Mouse (Mus musculus): ENCODE results near the gene Litaf. TPM values are rescaled to one million over a fixed set of nuclear protein-coding genes. Genes with fewer than 3 reads are reported as not detected.

Litaf gene
- total RNA-seq, 1 experiment from 2014 or later, result 36.9 TPM

DNA sequence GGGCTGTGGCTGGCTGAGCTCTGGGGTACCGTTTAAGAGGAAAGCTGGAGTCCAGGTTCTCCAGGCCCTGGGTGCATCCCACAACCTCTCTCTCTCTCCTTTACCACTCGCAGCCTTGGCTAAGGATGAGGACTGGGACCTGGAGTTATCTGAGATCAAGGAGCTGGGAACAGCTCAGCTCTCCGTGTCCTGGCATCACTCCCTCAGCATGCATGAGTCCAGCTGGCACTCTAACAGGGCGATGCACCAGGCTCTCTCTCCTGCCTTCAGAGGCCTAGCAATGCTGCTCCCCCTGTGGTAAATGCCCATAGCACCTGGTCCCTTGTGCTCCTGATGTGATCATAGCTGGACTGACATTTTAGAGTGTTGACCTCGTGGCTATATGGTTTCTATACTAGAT, 5.2 kb upstream of the Litaf start:
- no peak for ATAC-seq (replicated peaks in 1 of 2; ENCODE audit: insufficient read depth in 1 of 2, low FRiP score in 2 of 2, low TSS enrichment in 1 of 2, low read depth in 1 of 2, poor library complexity in 2 of 2, severe bottlenecking in 2 of 2)

DNA sequence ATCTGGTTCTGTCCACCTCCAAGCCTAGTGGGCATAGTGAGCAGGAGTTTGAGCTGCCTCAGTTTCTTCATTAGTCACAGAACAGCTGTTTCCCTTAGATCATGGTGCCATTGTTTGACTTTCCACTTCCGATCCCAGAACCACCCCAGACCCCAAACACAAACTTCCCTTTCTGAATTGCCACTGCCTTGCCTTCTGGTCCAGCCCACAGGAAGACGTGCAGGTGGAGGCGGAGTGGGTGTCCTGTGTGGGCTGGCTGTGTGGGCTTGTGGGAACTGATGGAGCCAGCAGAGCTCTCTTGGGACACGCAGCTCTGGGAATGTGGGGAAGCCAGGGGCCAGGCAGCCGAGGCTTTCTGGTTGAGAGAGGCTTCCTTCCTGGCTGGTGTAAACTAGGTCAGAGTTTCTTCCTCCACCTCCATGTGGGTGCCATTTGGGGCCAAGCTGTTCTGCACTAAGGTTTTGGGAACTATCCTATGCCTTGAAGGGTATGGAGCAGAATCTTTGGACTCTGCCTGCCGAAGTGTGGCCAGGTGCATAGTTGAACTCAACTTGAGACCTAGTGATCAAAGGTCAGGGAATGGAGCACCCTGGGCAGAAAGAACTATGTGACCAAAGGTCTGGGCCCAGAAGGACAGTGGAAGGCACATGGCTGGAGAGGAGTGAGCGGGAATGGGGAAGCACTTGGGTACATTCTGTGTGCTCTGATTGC, 3.9 kb upstream of the Litaf start:
- ATAC-seq (replicated peaks in 1 of 2; ENCODE audit: insufficient read depth in 1 of 2, low FRiP score in 2 of 2, low TSS enrichment in 1 of 2, low read depth in 1 of 2, poor library complexity in 2 of 2, severe bottlenecking in 2 of 2), result peak; percentile 47 to 49

DNA sequence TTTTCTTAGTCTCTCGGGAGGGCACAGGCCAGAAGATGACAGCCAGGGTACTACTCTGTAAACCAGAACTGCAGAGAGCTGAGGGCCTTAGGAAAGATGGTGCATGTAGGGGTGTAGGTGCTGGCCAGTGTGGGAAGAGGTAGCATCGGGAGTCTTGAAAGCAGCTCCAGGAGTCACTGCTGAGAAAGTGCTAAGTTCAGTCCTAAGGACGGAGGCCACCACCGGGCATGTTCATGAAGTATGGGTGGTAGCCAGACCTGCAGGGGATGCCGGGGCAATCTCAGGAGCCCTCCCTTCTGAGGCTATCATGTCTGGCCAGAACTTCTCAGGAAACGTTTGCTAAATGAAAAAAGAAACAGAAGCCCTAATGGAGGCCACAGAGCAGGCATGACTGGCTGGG, 3.3 kb upstream of the Litaf start:
- no peak for ATAC-seq (replicated peaks in 1 of 2; ENCODE audit: insufficient read depth in 1 of 2, low FRiP score in 2 of 2, low TSS enrichment in 1 of 2, low read depth in 1 of 2, poor library complexity in 2 of 2, severe bottlenecking in 2 of 2)

DNA sequence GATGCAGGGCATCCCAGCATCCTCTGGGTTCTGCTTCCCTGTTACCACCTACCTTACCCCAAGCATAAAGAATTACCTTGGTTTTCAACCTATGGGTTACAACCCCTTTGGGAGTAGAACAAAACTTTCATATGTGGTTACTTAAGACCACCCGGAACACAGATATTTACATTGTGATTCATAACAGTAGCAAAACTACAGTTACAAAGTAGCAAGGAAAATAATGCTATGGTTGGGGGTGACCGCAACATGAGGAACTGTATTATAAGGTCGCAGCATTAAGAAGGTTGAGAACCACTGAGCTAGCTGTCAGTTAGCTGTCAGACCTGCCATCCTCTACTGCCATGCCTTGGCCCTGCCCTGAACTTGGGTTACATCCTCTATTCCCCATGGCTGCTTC, 2.7 kb upstream of the Litaf start:
- ATAC-seq (replicated peaks in 1 of 2; ENCODE audit: insufficient read depth in 1 of 2, low FRiP score in 2 of 2, low TSS enrichment in 1 of 2, low read depth in 1 of 2, poor library complexity in 2 of 2, severe bottlenecking in 2 of 2), result no peak

DNA sequence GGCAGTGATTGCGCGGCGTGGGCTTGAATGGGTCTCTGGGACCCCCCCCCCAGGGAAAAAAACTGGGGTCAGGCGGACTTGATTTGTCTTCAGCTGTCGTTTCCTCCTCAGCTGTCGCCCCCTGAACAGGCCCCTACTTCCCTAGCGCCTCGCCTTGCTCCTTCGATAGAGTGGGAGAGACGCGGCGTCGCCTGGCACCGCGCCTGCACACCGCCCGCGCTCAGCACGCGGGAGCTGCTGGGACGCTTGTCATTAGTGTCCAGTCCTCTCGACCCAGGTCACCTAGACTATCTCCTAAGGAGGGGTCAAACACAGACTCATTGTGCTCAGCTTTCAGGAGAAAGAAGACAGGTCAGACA, 855 bp upstream of the Litaf start:
- ATAC-seq (replicated peaks in 1 of 2; ENCODE audit: insufficient read depth in 1 of 2, low FRiP score in 2 of 2, low TSS enrichment in 1 of 2, low read depth in 1 of 2, poor library complexity in 2 of 2, severe bottlenecking in 2 of 2), result no peak

DNA sequence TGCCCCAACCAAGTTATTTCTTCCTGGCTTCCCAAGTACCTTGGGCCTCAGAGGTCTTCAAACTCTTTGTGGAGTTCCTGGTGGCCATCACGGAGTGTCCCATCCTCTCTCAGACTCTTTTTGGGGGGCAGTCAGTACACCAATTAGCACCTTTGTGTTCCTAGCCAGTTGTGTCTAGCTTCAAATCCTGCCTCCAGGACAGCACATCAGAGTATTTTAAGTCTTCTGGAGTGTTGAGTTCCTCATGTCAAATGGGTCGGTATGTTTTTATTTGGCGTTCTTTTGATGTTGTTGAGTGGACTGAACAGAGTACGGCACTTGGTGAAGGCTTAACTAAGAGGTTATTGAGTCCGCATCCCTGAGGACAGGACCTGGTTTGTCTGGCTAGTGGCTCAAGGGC, 526 bp downstream of the Litaf start:
- ATAC-seq (replicated peaks in 1 of 2; ENCODE audit: insufficient read depth in 1 of 2, low FRiP score in 2 of 2, low TSS enrichment in 1 of 2, low read depth in 1 of 2, poor library complexity in 2 of 2, severe bottlenecking in 2 of 2), result no peak

DNA sequence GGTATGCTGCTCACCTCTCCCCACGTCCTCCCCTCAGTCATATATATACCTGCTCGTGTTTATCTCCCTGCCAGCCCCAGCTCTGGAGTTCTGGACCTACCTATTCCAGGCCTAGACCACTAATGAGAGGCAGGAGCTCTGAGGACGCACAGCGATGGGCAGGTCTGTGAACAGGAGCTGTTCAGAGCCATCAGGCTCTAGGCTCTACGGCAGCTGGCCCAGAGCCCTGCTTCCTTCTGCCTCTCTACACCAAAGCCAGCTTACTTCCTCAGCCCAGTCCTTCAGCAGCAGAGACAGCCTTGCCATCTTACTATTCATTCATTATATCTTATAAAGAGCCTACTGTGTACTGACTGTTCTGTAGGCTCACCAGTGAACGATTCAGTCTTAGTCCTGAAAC, 1.2 kb downstream of the Litaf start:
- ATAC-seq (replicated peaks in 1 of 2; ENCODE audit: insufficient read depth in 1 of 2, low FRiP score in 2 of 2, low TSS enrichment in 1 of 2, low read depth in 1 of 2, poor library complexity in 2 of 2, severe bottlenecking in 2 of 2), result no peak

DNA sequence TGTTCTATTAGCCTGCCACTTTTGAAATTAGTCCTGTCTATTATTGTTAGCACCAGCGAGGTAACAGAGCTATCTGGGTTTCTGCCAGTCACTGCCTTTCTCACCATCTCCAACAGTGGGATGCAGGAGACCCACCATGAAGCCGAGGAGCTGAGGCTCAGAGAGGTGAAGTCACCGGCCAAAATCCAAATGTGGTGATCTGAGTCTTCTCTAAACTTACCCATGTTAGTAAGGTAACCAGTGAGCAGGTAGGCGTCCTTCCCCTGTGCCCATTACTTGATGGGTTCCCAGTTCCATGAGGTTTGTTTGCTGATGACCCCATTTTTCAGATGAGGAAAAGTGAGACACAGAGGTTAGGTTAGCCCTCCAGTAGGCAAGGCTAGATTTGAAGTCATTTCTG, 1.6 kb downstream of the Litaf start:
- ATAC-seq (replicated peaks in 1 of 2; ENCODE audit: insufficient read depth in 1 of 2, low FRiP score in 2 of 2, low TSS enrichment in 1 of 2, low read depth in 1 of 2, poor library complexity in 2 of 2, severe bottlenecking in 2 of 2), result no peak

DNA sequence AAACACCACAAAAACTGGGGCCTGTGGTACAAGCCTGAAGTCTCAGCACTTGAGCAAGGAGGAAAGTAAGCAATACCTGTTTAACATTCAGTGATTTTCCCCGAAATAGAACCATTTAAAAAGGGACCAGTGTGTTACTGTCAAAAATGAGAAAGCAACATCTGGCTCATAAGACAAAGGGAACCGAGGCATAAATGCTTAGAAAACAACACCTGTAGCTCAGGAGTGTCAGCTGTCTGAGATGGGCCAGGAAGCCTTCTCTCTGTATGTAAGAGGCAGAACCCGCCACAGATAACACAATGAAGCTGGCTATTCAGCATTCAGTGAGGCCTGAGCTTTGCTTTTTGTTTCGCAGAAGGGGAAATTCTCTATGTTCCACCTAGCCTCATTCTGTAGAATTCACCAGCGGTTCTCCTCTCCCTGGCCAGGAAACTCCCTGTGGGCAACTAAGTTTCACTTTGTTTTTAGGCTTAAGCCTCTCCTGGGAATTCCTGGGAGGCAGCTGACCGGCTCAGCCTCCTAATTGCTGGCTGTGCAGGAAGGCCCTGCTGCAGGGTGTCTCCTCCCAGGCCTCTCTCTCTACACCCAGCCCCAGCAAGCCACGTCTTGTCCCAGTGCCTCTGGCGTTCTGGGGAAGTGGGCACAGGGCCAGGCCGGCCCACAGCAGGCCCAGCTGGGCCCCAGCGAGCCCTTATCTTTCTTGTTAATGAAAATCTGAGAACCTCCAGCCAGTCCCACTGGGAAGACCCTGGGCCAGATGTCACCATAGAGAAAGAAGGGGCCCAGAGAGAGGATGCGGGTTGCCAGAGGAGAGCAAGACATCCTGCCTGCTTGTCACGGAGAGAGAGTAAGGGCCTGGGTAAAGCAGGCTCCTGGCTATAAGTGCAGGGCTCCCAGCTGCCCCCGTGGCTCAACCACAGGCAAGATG, 2.9 kb downstream of the Litaf start:
- ATAC-seq (replicated peaks in 1 of 2; ENCODE audit: insufficient read depth in 1 of 2, low FRiP score in 2 of 2, low TSS enrichment in 1 of 2, low read depth in 1 of 2, poor library complexity in 2 of 2, severe bottlenecking in 2 of 2), result peak; percentile 31 to 34; a peak in 3 of 4 replicates

DNA sequence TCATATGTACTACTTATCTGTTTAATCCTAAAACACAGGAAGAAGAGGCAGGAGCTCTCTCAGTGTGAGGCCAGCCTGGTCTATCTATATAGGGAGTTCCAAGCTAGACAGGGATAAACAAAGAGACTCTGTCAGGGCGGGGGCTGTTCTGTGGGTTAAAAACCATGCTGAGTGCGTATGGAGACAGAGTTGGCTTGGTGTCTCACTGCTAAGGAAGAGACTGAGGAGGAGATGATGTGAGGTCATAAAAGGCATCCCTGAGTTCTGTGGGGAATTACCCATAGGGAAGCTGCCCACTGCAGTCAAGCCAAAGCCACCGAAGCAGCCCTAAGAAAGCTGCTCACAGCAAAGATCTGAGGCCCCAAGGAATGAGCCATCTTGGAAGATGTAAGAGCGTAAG, 5.3 kb downstream of the Litaf start, which contains the start of gene Snn:
TSS of gene Snn (plus strand) at position 301 of the 400 bp plus-strand sequence.
- ATAC-seq (replicated peaks in 1 of 2; ENCODE audit: insufficient read depth in 1 of 2, low FRiP score in 2 of 2, low TSS enrichment in 1 of 2, low read depth in 1 of 2, poor library complexity in 2 of 2, severe bottlenecking in 2 of 2), result no peak

DNA sequence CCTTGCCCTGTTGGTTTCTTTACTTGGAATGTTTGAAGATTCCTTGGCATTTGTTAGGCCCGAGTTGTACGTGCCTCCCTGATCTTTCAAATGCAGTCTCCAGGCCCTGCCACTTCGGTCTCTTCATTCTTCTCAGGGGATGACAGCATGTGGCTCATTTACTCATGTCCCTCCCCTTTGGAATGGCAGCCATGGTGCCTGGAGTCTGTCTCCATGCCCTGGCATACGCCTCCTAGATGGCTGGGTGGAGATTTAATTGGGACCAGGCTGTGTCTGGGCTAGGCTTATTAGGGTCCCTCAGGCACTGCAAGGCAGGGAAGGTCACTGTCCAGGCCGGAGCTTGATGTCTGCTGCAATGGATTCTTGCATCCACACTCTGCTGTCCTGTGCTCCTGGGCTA, 10.0 kb downstream of the Litaf start:
- no peak for ATAC-seq (replicated peaks in 1 of 2; ENCODE audit: insufficient read depth in 1 of 2, low FRiP score in 2 of 2, low TSS enrichment in 1 of 2, low read depth in 1 of 2, poor library complexity in 2 of 2, severe bottlenecking in 2 of 2)

DNA sequence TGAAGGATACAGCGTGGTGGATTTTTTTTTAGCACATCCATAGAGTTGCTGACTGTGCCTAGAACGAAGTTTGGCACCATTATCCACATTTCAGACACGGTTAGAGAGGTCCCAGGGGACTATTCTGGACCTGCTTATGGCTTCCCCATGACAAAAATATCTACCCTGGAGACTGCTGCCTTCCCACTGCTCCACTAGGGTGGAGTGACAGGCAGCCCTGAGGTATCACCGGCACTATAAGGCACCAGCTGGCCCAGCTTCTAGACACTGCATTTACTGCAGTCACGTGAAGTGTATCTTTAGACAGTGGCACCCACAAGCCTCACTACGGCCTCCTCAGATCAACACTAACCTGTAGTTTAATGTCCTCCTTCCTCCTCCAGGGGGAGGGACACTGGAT, 11.1 kb downstream of the Litaf start:
- ATAC-seq (replicated peaks in 1 of 2; ENCODE audit: insufficient read depth in 1 of 2, low FRiP score in 2 of 2, low TSS enrichment in 1 of 2, low read depth in 1 of 2, poor library complexity in 2 of 2, severe bottlenecking in 2 of 2), result no peak

DNA sequence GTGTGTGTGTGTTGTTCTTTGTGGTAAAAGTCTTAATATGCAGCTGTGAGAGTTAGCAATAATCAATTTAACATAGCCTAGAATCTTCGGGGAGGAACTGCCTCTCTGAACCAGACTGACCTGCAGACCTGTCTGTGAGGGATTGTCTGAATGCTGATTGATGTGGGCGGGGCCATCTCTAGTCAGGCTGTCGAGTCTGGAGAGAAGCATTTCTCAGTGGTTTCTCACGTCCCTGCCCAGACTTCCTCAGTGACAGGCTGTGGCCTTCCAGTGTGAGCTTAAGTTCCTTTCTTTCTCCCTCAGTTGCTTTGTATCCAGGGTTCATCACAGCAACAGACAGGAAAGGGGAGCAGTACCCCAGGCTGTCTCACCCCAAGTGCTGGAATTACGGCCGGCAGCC, 11.5 kb downstream of the Litaf start:
- ATAC-seq (replicated peaks in 1 of 2; ENCODE audit: insufficient read depth in 1 of 2, low FRiP score in 2 of 2, low TSS enrichment in 1 of 2, low read depth in 1 of 2, poor library complexity in 2 of 2, severe bottlenecking in 2 of 2), result peak; percentile 33 to 56; a peak in 3 of 4 replicates

DNA sequence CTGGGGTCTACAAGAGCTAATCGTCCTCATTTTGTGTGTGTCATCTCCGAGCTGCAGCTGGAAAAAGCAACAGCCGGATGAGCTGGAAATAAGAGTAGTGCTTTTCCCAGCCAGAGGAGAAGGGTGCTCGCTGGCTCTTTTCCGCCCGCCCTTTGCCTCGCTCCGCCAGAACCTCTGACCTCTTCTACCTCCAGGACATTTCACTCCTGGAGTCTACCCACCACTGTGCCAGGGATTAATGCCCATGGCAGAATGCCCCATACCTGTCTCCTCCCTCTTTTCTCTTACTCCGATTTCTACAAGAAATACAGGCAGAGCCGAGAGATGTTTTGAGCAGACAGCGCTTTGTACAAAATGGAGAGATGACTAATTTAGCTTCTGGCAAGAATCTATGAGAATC, 14.8 kb downstream of the Litaf start:
- ATAC-seq (replicated peaks in 1 of 2; ENCODE audit: insufficient read depth in 1 of 2, low FRiP score in 2 of 2, low TSS enrichment in 1 of 2, low read depth in 1 of 2, poor library complexity in 2 of 2, severe bottlenecking in 2 of 2), result no peak

DNA sequence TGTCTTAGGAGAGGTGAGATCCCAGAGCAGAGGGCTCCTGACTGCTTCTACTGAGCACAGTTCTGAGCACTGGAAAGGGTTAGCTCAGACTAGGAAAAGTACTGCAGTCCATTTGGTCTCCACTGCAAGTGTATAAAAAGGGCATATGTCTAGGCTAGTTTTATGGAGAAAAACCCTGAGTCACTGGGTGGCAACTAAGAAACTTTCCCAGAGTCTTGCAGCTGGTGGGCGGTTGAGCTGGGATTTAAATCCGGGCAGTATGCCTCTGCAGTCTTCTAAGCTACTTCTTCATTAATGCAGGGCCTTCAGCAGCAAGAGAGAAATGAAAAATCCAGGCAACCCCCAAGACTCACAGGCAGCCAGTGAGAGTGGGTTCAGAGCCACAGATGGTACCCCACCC, 15.7 kb downstream of the Litaf start:
- ATAC-seq (replicated peaks in 1 of 2; ENCODE audit: insufficient read depth in 1 of 2, low FRiP score in 2 of 2, low TSS enrichment in 1 of 2, low read depth in 1 of 2, poor library complexity in 2 of 2, severe bottlenecking in 2 of 2), result no peak

DNA sequence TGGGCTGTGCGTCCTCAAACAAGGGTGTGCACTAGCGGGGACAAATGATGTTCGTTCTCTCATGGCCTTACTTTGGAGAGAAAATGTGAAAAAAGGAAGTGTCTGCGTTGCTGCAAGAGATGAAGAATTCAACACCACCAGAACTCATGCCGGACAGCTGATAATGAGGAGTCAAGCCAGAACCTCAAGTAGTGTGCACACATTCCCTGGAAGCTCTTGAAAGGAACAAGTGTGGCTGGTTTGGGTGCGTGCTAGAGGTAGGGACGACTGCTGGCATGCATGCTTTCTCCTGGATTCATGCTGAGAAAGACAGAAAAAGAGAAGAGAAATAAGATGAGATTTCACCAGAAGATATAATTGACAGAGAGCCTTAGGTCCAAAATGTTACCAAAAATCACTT, 18.8 kb downstream of the Litaf start:
- ATAC-seq (replicated peaks in 1 of 2; ENCODE audit: insufficient read depth in 1 of 2, low FRiP score in 2 of 2, low TSS enrichment in 1 of 2, low read depth in 1 of 2, poor library complexity in 2 of 2, severe bottlenecking in 2 of 2), result no peak

DNA sequence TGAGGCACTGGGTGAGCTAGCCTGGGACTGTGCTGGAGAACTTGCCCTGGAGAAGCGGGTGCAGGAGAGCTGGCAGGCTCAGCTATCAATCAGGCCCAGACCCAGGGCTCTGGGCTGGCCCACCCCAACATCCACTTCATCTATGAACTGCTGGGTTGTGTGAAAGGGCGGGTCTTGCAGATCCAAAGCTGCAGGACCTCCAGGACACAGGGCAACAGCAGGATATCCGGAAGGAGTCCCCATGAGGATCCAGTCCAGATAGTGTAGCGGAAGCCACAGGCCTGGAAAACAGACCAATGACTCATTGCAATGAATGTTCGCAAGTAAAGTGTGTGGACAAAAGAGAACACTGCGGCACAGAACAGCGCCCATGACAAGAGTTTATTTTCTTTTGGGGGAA, 19.5 kb downstream of the Litaf start:
- ATAC-seq (replicated peaks in 1 of 2; ENCODE audit: insufficient read depth in 1 of 2, low FRiP score in 2 of 2, low TSS enrichment in 1 of 2, low read depth in 1 of 2, poor library complexity in 2 of 2, severe bottlenecking in 2 of 2), result no peak

DNA sequence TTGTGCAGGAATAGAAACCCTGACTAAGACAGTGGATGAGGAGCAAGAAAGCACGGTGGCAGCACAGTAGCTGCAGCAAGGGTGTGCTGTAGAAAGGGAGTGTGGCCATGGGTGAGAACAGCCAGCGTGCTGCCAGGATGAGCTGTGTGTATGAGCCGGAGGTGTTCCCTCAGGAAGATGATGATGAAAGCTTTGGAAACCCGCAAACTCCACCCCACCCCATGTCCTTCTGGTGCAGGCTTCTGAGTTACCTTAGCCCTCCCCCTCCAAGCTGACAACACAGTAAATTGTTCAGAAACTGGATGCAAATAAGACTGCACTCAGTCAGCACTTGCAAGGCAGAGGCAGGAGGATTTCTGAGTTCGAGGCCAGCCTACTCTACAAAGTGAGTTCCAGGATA, 22.7 kb downstream of the Litaf start:
- no peak for ATAC-seq (replicated peaks in 1 of 2; ENCODE audit: insufficient read depth in 1 of 2, low FRiP score in 2 of 2, low TSS enrichment in 1 of 2, low read depth in 1 of 2, poor library complexity in 2 of 2, severe bottlenecking in 2 of 2)

DNA sequence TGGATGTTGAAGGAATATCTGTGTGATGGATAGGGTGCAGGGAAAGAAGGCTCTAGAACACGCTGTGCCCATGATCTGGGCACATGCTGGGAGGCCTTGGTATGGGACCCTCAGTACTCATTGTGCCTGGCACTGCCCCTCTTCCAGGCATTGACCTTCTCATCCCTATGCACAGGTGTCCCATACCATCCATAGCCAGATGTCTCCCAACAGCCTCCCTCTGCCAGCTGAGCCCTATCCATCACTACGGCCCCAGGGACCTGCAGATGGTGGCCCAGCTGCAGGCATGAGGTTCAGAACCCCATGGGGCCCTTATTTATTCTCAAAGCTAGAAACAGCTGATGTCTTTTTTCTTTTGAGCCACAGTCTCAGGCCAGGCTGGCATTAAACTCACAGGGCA, 25.4 kb downstream of the Litaf start:
- no peak for ATAC-seq (replicated peaks in 1 of 2; ENCODE audit: insufficient read depth in 1 of 2, low FRiP score in 2 of 2, low TSS enrichment in 1 of 2, low read depth in 1 of 2, poor library complexity in 2 of 2, severe bottlenecking in 2 of 2)
